Mouse (Mus musculus): ENCODE measurements at regions not wholly inside any gene's neighbourhood (a gene's known extent, or its start where the extent isn't known, plus 50 kb on each side); places are given as distances from the start of the nearest gene placed in this dataset.

- H3K9ac ChIP-seq (replicated peaks; ENCODE audit: low read depth, low read length) = no peak overlapping the region
- no peak overlapping the region for H3K4me3 ChIP-seq (ENCODE audit: low read depth, low read length)
- no peaks in the 10 kb centered on the region for H3K27me3 ChIP-seq (ENCODE audit: control insufficient read depth, insufficient read depth, low read length)
- WGBS = 89% methylated on average over 1 of the region's 1 CpGs
- H3K27ac ChIP-seq (ENCODE audit: low read length) = no peak overlapping the region
- H3K9me3 ChIP-seq (ENCODE audit: control insufficient read depth, low read depth, low read length) = no peaks in the 10 kb centered on the region
- H3K4me1 ChIP-seq (ENCODE audit: control insufficient read depth, insufficient read depth, low read length) = no peaks in the 10 kb centered on the region
- no peak for ATAC-seq (ENCODE audit: insufficient number of reproducible peaks, insufficient read depth, low FRiP score, low read depth)
- H3K36me3 ChIP-seq (ENCODE audit: control insufficient read depth, insufficient read depth, low read length) = no peaks in the 10 kb centered on the region
- H3K4me2 ChIP-seq (replicated peaks; ENCODE audit: low read depth, low read length) = no peak overlapping the region
Observed at GRCm38 (mm10) chr16:85637079-85637478, 83.9 kb upstream of the Cyyr1 start.

- Histone ChIP-seq H3K36me3 (ENCODE audit: control insufficient read depth, insufficient read depth, low read length) (no peaks in the 10 kb centered on the region), H3K27ac (ENCODE audit: low read length) (no peak overlapping the region), H3K4me1 (ENCODE audit: control insufficient read depth, insufficient read depth, low read length) (no peaks in the 10 kb centered on the region), H3K9me3 (ENCODE audit: control insufficient read depth, low read depth, low read length) (no peaks in the 10 kb centered on the region), H3K27me3 (ENCODE audit: control insufficient read depth, insufficient read depth, low read length) (no peaks in the 10 kb centered on the region), H3K4me3 (ENCODE audit: low read depth, low read length) (no peak overlapping the region), H3K9ac (replicated peaks; ENCODE audit: low read depth, low read length) (no peak overlapping the region), H3K4me2 (replicated peaks; ENCODE audit: low read depth, low read length) (no peak overlapping the region)
- ATAC-seq (ENCODE audit: insufficient number of reproducible peaks, insufficient read depth, low FRiP score, low read depth) = no peak
- WGBS = 78% methylated on average over 3 of the region's 3 CpGs
Observed at GRCm38 (mm10) chr16:85629738-85630137, 76.5 kb upstream of the Cyyr1 start.

GRCm38 (mm10) chr16:85624505-85624904 is 71.3 kb upstream of the Cyyr1 start:
- Histone ChIP-seq H3K4me1 (ENCODE audit: control insufficient read depth, insufficient read depth, low read length) (no peaks in the 10 kb centered on the region), H3K27me3 (ENCODE audit: control insufficient read depth, insufficient read depth, low read length) (no peaks in the 10 kb centered on the region), H3K27ac (ENCODE audit: low read length) (no peak overlapping the region), H3K4me3 (ENCODE audit: low read depth, low read length) (no peak overlapping the region), H3K4me2 (replicated peaks; ENCODE audit: low read depth, low read length) (no peak overlapping the region), H3K36me3 (ENCODE audit: control insufficient read depth, insufficient read depth, low read length) (no peaks in the 10 kb centered on the region), H3K9me3 (ENCODE audit: control insufficient read depth, low read depth, low read length) (no peaks in the 10 kb centered on the region), H3K9ac (replicated peaks; ENCODE audit: low read depth, low read length) (no peak overlapping the region)
- 73% methylated on average over 8 of the region's 8 CpGs for WGBS
- ATAC-seq (ENCODE audit: insufficient number of reproducible peaks, insufficient read depth, low FRiP score, low read depth) = no peak

GRCm38 (mm10) chr16:85604089-85604488 is 50.9 kb upstream of the Cyyr1 start:
- H3K27me3 ChIP-seq (ENCODE audit: control insufficient read depth, insufficient read depth, low read length) = no peaks in the 10 kb centered on the region
- H3K4me3 ChIP-seq (ENCODE audit: low read depth, low read length) = no peak overlapping the region
- no peaks in the 10 kb centered on the region for H3K4me1 ChIP-seq (ENCODE audit: control insufficient read depth, insufficient read depth, low read length)
- no peak overlapping the region for H3K27ac ChIP-seq (ENCODE audit: low read length)
- H3K4me2 ChIP-seq (replicated peaks; ENCODE audit: low read depth, low read length) = no peak overlapping the region
- 84% methylated on average over 2 of the region's 2 CpGs for WGBS
- no peak for ATAC-seq (ENCODE audit: insufficient number of reproducible peaks, insufficient read depth, low FRiP score, low read depth)
- no peak overlapping the region for H3K9ac ChIP-seq (replicated peaks; ENCODE audit: low read depth, low read length)
- H3K36me3 ChIP-seq (ENCODE audit: control insufficient read depth, insufficient read depth, low read length) = no peaks in the 10 kb centered on the region
- H3K9me3 ChIP-seq (ENCODE audit: control insufficient read depth, low read depth, low read length) = no peaks in the 10 kb centered on the region

Measured in stomach, embryonic 14.5 days (tissue).